Mouse (Mus musculus) right cerebral cortex, postnatal 14 days (tissue): ENCODE measurements around the gene Rasgrf1.

ENCODE experiments used
- DNase-seq: peaks from one replicate; pipeline ENCODE4 v3.0.0; 2022

Gene Rasgrf1

GRCm38 (mm10) chr9:89909131-89910010, at the start of gene Rasgrf1:
Rasgrf1 (plus strand) TSS chr9:89909908.
- peak; percentile 72 for DNase-seq

- DNase-seq: no peak
Observed at GRCm38 (mm10) chr9:89860145-89860544, 49.6 kb upstream of the Rasgrf1 start.

- no peak for DNase-seq
Observed at GRCm38 (mm10) chr9:89860584-89860983, 49.1 kb upstream of the Rasgrf1 start.

- no peak for DNase-seq
Observed at GRCm38 (mm10) chr9:89867141-89867540, 42.6 kb upstream of the Rasgrf1 start.

- no peak for DNase-seq
Observed at GRCm38 (mm10) chr9:89868093-89868729, 41.5 kb upstream of the Rasgrf1 start.

- DNase-seq: no peak
Observed at GRCm38 (mm10) chr9:89869594-89869993, 40.1 kb upstream of the Rasgrf1 start.

- DNase-seq: no peak
Observed at GRCm38 (mm10) chr9:89870531-89871150, 39.1 kb upstream of the Rasgrf1 start.

GRCm38 (mm10) chr9:89872137-89872536, 37.6 kb upstream of the Rasgrf1 start:
- no peak for DNase-seq

GRCm38 (mm10) chr9:89874434-89874833, 35.3 kb upstream of the Rasgrf1 start:
- DNase-seq: no peak

GRCm38 (mm10) chr9:89875551-89875950, 34.2 kb upstream of the Rasgrf1 start:
- no peak for DNase-seq

- no peak for DNase-seq
Observed at GRCm38 (mm10) chr9:89878471-89879020, 31.2 kb upstream of the Rasgrf1 start.

- DNase-seq: no peak
Observed at GRCm38 (mm10) chr9:89879574-89879973, 30.1 kb upstream of the Rasgrf1 start.

- no peak for DNase-seq
Observed at GRCm38 (mm10) chr9:89881552-89881951, 28.2 kb upstream of the Rasgrf1 start.

- no peak for DNase-seq
Observed at GRCm38 (mm10) chr9:89882583-89882982, 27.1 kb upstream of the Rasgrf1 start.

- DNase-seq: no peak
Observed at GRCm38 (mm10) chr9:89885701-89886218, 23.9 kb upstream of the Rasgrf1 start.

GRCm38 (mm10) chr9:89891534-89892293, 18.0 kb upstream of the Rasgrf1 start:
- no peak for DNase-seq

- DNase-seq: no peak
Observed at GRCm38 (mm10) chr9:89892540-89893188, 17.0 kb upstream of the Rasgrf1 start.

- no peak for DNase-seq
Observed at GRCm38 (mm10) chr9:89900111-89900824, 9.4 kb upstream of the Rasgrf1 start.

- DNase-seq: no peak
Observed at GRCm38 (mm10) chr9:89901184-89901583, 8.5 kb upstream of the Rasgrf1 start.

- no peak for DNase-seq
Observed at GRCm38 (mm10) chr9:89902813-89903212, 6.9 kb upstream of the Rasgrf1 start.

GRCm38 (mm10) chr9:89906645-89907044, 3.1 kb upstream of the Rasgrf1 start:
- no peak for DNase-seq
